Mouse (Mus musculus): ENCODE measurements around the gene Vwa5b2.

- TF ChIP-seq CTCF (IDR thresholded peaks at IDR 0.05; ENCODE audit: borderline replicate concordance, insufficient read depth, low read depth, low read length) (no peak), POLR2A (IDR thresholded peaks at IDR 0.05; ENCODE audit: borderline replicate concordance, insufficient read depth, low read length) (no peak)
These were observed 32.9 kb downstream of the Vwa5b2 start for GRCm38 (mm10) chr16:20621991-20622685.
